Mouse (Mus musculus) embryonic facial prominence, embryonic 15.5 days (tissue): Measurements from ENCODE around the gene Cdc42bpb. TPM values are rescaled to one million over a fixed set of nuclear protein-coding genes. Genes with fewer than 3 reads are reported as not detected.

Experiments used
- ATAC-seq: fragments of 200-750 bp; cut with Nextera tagmentation; 2 replicates; pipeline ENCODE4 v1.8.0; 2017; ENCODE audit warnings: low read depth, moderate TSS enrichment; ENCODE audit not compliant: insufficient number of reproducible peaks, low FRiP score, low TSS enrichment
- H3K27ac ChIP-seq: fragments of 300-500 bp; sonication (generic); replicated peaks from 2 replicates; pipeline ENCODE4 v1.5.1; 2015; ENCODE audit warnings: mild to moderate bottlenecking, inconsistent platforms
- H3K27me3 ChIP-seq: fragments of 300-500 bp; sonication (generic); 2 replicates; pipeline ENCODE4 v1.6.1; 2015; ENCODE audit warnings: inconsistent platforms
- H3K36me3 ChIP-seq: fragments of 300-500 bp; sonication (generic); 2 replicates; pipeline ENCODE4 v1.6.1; 2015; ENCODE audit warnings: mild to moderate bottlenecking, inconsistent platforms
- H3K4me1 ChIP-seq: fragments of 300-500 bp; sonication (generic); 2 replicates; pipeline ENCODE4 v1.6.1; 2015; ENCODE audit warnings: inconsistent platforms
- H3K4me2 ChIP-seq: fragments of 300-500 bp; sonication (generic); replicated peaks from 2 replicates; pipeline ENCODE4 v1.6.1; 2015; ENCODE audit warnings: mild to moderate bottlenecking, inconsistent platforms
- H3K4me3 ChIP-seq: fragments of 300-500 bp; sonication (generic); replicated peaks from 2 replicates; pipeline ENCODE4 v1.5.1; 2015; ENCODE audit warnings: mild to moderate bottlenecking, inconsistent platforms
- H3K9ac ChIP-seq: fragments of 300-500 bp; sonication (generic); 2 replicates; pipeline ENCODE4 v1.6.1; 2015; ENCODE audit warnings: inconsistent platforms
- H3K9me3 ChIP-seq: fragments of 300-500 bp; sonication (generic); replicated peaks from 2 replicates; pipeline ENCODE4 v1.6.1; 2016; ENCODE audit warnings: inconsistent platforms
- WGBS: fragments of 180-500 bp; shearing (Covaris S2); methylation state at CpG from one replicate; pipeline ENCODE4 v1.1.7; 2015; 5-methylcytosine and 5-hydroxymethylcytosine counted together
- polyA plus RNA-seq: library from polyadenylated mRNA; unstranded; fragments of >200 nt; fragmentation: Nextera tagmentation; extraction: Ambion mirVana; gene quantifications from 2 replicates; pipeline ENCODE4 v1.2.1, GENCODE M21; 2015

Cdc42bpb gene
- polyA plus RNA-seq, 1 experiment from 2014 or later: 33.2 TPM

GRCm38 (mm10) chr12:111320549-111320948, 57.0 kb downstream of the Cdc42bpb start:
- Histone ChIP-seq H3K4me3 (no peak overlapping the region), H3K4me2 (no peak overlapping the region), H3K9ac (no peak overlapping the region), H3K4me1 (no peaks in the 10 kb centered on the region), H3K27me3 (no peaks in the 10 kb centered on the region), H3K36me3 (peaks cover 97% of the 10 kb centered on the region), H3K27ac (no peak overlapping the region), H3K9me3 (no peaks in the 10 kb centered on the region)
- WGBS: 84% methylated on average over 12 of the region's 12 CpGs
- 0 out of 2 replicates have a peak, but pooled peaks have one; percentile 32 for ATAC-seq

- ATAC-seq: no peak
- H3K4me1 ChIP-seq: no peaks in the 10 kb centered on the region
- H3K4me3 ChIP-seq: no peak overlapping the region
- WGBS: 94% methylated on average over 9 of the region's 9 CpGs
- H3K4me2 ChIP-seq: no peak overlapping the region
- no peaks in the 10 kb centered on the region for H3K27me3 ChIP-seq
- no peak overlapping the region for H3K9ac ChIP-seq
- H3K9me3 ChIP-seq: no peaks in the 10 kb centered on the region
- peaks cover 97% of the 10 kb centered on the region for H3K36me3 ChIP-seq
- no peak overlapping the region for H3K27ac ChIP-seq
Observed at GRCm38 (mm10) chr12:111317694-111318093, 59.8 kb downstream of the Cdc42bpb start.

GRCm38 (mm10) chr12:111314273-111314672, 63.2 kb downstream of the Cdc42bpb start:
- Histone ChIP-seq H3K9ac (no peak overlapping the region), H3K4me1 (no peaks in the 10 kb centered on the region), H3K4me2 (no peak overlapping the region), H3K27ac (no peak overlapping the region), H3K9me3 (no peaks in the 10 kb centered on the region), H3K36me3 (peaks cover 96% of the 10 kb centered on the region), H3K4me3 (no peak overlapping the region), H3K27me3 (no peaks in the 10 kb centered on the region)
- 86% methylated on average over 7 of the region's 7 CpGs for WGBS
- ATAC-seq: no peak

GRCm38 (mm10) chr12:111311775-111312174, 65.7 kb downstream of the Cdc42bpb start:
- no peak for ATAC-seq
- no peaks in the 10 kb centered on the region for H3K27me3 ChIP-seq
- H3K4me3 ChIP-seq: no peak overlapping the region
- no peak overlapping the region for H3K27ac ChIP-seq
- H3K36me3 ChIP-seq: peaks cover 93% of the 10 kb centered on the region
- WGBS: 91% methylated on average over 10 of the region's 10 CpGs
- H3K4me1 ChIP-seq: no peaks in the 10 kb centered on the region
- H3K9ac ChIP-seq: no peak overlapping the region
- no peaks in the 10 kb centered on the region for H3K9me3 ChIP-seq
- no peak overlapping the region for H3K4me2 ChIP-seq

GRCm38 (mm10) chr12:111309931-111310330, 67.6 kb downstream of the Cdc42bpb start:
- WGBS: 85% methylated on average over 14 of the region's 14 CpGs
- no peak for ATAC-seq
- Histone ChIP-seq H3K36me3 (peaks cover 93% of the 10 kb centered on the region), H3K9me3 (no peaks in the 10 kb centered on the region), H3K27ac (no peak overlapping the region), H3K4me1 (no peaks in the 10 kb centered on the region), H3K27me3 (no peaks in the 10 kb centered on the region), H3K4me3 (no peak overlapping the region), H3K4me2 (no peak overlapping the region), H3K9ac (no peak overlapping the region)

- Histone ChIP-seq H3K27me3 (no peaks in the 10 kb centered on the region), H3K4me1 (no peaks in the 10 kb centered on the region), H3K27ac (no peak overlapping the region), H3K36me3 (peaks cover 94% of the 10 kb centered on the region), H3K9me3 (no peaks in the 10 kb centered on the region), H3K9ac (no peak overlapping the region), H3K4me2 (no peak overlapping the region), H3K4me3 (no peak overlapping the region)
- ATAC-seq: no peak
- 87% methylated on average over 12 of the region's 12 CpGs for WGBS
Observed at GRCm38 (mm10) chr12:111309256-111309655, 68.3 kb downstream of the Cdc42bpb start.

- no peak overlapping the region for H3K4me3 ChIP-seq
- no peak overlapping the region for H3K9ac ChIP-seq
- no peaks in the 10 kb centered on the region for H3K4me1 ChIP-seq
- H3K27me3 ChIP-seq: no peaks in the 10 kb centered on the region
- H3K36me3 ChIP-seq: peaks cover 96% of the 10 kb centered on the region
- WGBS: 78% methylated on average over 8 of the region's 8 CpGs
- no peaks in the 10 kb centered on the region for H3K9me3 ChIP-seq
- no peak for ATAC-seq
- no peak overlapping the region for H3K27ac ChIP-seq
- H3K4me2 ChIP-seq: no peak overlapping the region
Observed at GRCm38 (mm10) chr12:111306821-111307220, 70.7 kb downstream of the Cdc42bpb start.

GRCm38 (mm10) chr12:111303702-111304337, 73.7 kb downstream of the Cdc42bpb start:
- WGBS: 87% methylated on average over 8 of the region's 8 CpGs
- peaks cover 93% of the 10 kb centered on the region for H3K36me3 ChIP-seq
- ATAC-seq: no peak

GRCm38 (mm10) chr12:111302018-111302345, 75.5 kb downstream of the Cdc42bpb start:
- no peak for ATAC-seq
- Histone ChIP-seq H3K27me3 (no peaks in the 10 kb centered on the region), H3K36me3 (peaks cover 96% of the 10 kb centered on the region), H3K4me1 (no peaks in the 10 kb centered on the region), H3K27ac (no peak overlapping the region), H3K9ac (no peak overlapping the region), H3K4me3 (no peak overlapping the region), H3K9me3 (no peaks in the 10 kb centered on the region), H3K4me2 (no peak overlapping the region)
- 94% methylated on average over 14 of the region's 14 CpGs for WGBS

More at GRCm38 (mm10) chr12:111303702-111304337, 73.7 kb downstream of the Cdc42bpb start:
- H3K9ac ChIP-seq: no peak overlapping the region
- H3K4me3 ChIP-seq: no peak overlapping the region
- H3K27ac ChIP-seq: no peak overlapping the region
- no peaks in the 10 kb centered on the region for H3K4me1 ChIP-seq
- H3K9me3 ChIP-seq: no peaks in the 10 kb centered on the region
- H3K27me3 ChIP-seq: no peaks in the 10 kb centered on the region
- H3K4me2 ChIP-seq: no peak overlapping the region

GRCm38 (mm10) chr12:111301322-111302017, 76.0 kb downstream of the Cdc42bpb start:
- no peak for ATAC-seq
- no peak overlapping the region for H3K4me3 ChIP-seq
- H3K27me3 ChIP-seq: no peaks in the 10 kb centered on the region
- H3K4me1 ChIP-seq: no peaks in the 10 kb centered on the region
- no peak overlapping the region for H3K27ac ChIP-seq
- H3K4me2 ChIP-seq: no peak overlapping the region
- H3K9me3 ChIP-seq: no peaks in the 10 kb centered on the region
- peaks cover 96% of the 10 kb centered on the region for H3K36me3 ChIP-seq
- 92% methylated on average over 27 of the region's 27 CpGs for WGBS
- H3K9ac ChIP-seq: no peak overlapping the region

GRCm38 (mm10) chr12:111293025-111293424, 84.5 kb downstream of the Cdc42bpb start:
- ATAC-seq: no peak
- 92% methylated on average over 12 of the region's 12 CpGs for WGBS
- Histone ChIP-seq H3K4me1 (no peaks in the 10 kb centered on the region), H3K9ac (no peak overlapping the region), H3K4me2 (no peak overlapping the region), H3K27me3 (no peaks in the 10 kb centered on the region), H3K9me3 (no peaks in the 10 kb centered on the region), H3K27ac (no peak overlapping the region), H3K4me3 (no peak overlapping the region), H3K36me3 (peaks cover 76% of the 10 kb centered on the region)

- Histone ChIP-seq H3K36me3 (no peaks in the 10 kb centered on the region), H3K27ac (no peak overlapping the region), H3K4me2 (peak overlapping the region; percentile 35), H3K9me3 (no peaks in the 10 kb centered on the region), H3K4me1 (peaks cover 14% of the 10 kb centered on the region), H3K27me3 (no peaks in the 10 kb centered on the region), H3K4me3 (0 out of 2 replicates have a peak overlapping the region, but pooled peaks have one; percentile 16), H3K9ac (no peak overlapping the region)
- WGBS: 29% methylated on average over 10 of the region's 10 CpGs
- no peak for ATAC-seq
Observed at GRCm38 (mm10) chr12:111284532-111284931, 93.0 kb downstream of the Cdc42bpb start.
